Mouse (Mus musculus): Measurements from ENCODE around the gene Large2. TPM values are rescaled to one million over a fixed set of nuclear protein-coding genes. Genes with fewer than 3 reads are reported as not detected.

The Large2 gene
- polyA plus RNA-seq, 1 experiment from 2014 or later, result 3.0 TPM

- DNase-seq (ENCODE audit: low spot score) (peak; percentile 84), ATAC-seq (ENCODE audit: insufficient read depth, low FRiP score, low TSS enrichment) (0 out of 2 replicates have a peak, but pooled peaks have one; percentile 7)
- H3K27me3 ChIP-seq (ENCODE audit: control insufficient read depth, insufficient read depth, low read length), result no peaks in the 10 kb centered on the region
- peak overlapping the region; percentile 58 for H3K4me2 ChIP-seq (ENCODE audit: low read depth)
- WGBS, result 3% methylated on average over 26 of the region's 26 CpGs
- H3K9me3 ChIP-seq (ENCODE audit: control insufficient read depth, low read length), result no peaks in the 10 kb centered on the region
- peak overlapping the region; percentile 62 for H3K9ac ChIP-seq (ENCODE audit: low read length)
- peak overlapping the region; percentile 93 for H3K27ac ChIP-seq (ENCODE audit: low read depth, low read length)
- peak overlapping the region; percentile 39 for H3K4me3 ChIP-seq (ENCODE audit: low read depth, low read length)
- peaks cover 54% of the 10 kb centered on the region for H3K4me1 ChIP-seq (ENCODE audit: control insufficient read depth, insufficient read depth, low read length)
- no peaks in the 10 kb centered on the region for H3K36me3 ChIP-seq (ENCODE audit: control insufficient read depth, insufficient read depth, low read length)
These were observed 17.9 kb upstream of the Large2 start for GRCm38 (mm10) chr2:92392318-92393264.

GRCm38 (mm10) chr2:92391703-92392317 is 17.1 kb upstream of the Large2 start:
- Histone ChIP-seq H3K36me3 (ENCODE audit: control insufficient read depth, insufficient read depth, low read length) (peaks cover 2% of the 10 kb centered on the region), H3K9me3 (ENCODE audit: control insufficient read depth, low read length) (no peaks in the 10 kb centered on the region), H3K9ac (ENCODE audit: low read length) (peak overlapping the region; percentile 62), H3K27ac (ENCODE audit: low read depth, low read length) (peak overlapping the region; percentile 93), H3K4me1 (ENCODE audit: control insufficient read depth, insufficient read depth, low read length) (peaks cover 48% of the 10 kb centered on the region), H3K4me2 (ENCODE audit: low read depth) (peak overlapping the region; percentile 58), H3K27me3 (ENCODE audit: control insufficient read depth, insufficient read depth, low read length) (no peaks in the 10 kb centered on the region), H3K4me3 (ENCODE audit: low read depth, low read length) (peak overlapping the region; percentile 39)
- DNase-seq (ENCODE audit: low spot score), result no peak
- ATAC-seq (ENCODE audit: insufficient read depth, low FRiP score, low TSS enrichment), result 0 out of 2 replicates have a peak, but pooled peaks have one; percentile 0
- 22% methylated on average over 11 of the region's 11 CpGs for WGBS

- H3K9me3 ChIP-seq (ENCODE audit: control insufficient read depth, low read length), result no peaks in the 10 kb centered on the region
- peak overlapping the region; percentile 58 for H3K4me2 ChIP-seq (ENCODE audit: low read depth)
- peaks cover 48% of the 10 kb centered on the region for H3K4me1 ChIP-seq (ENCODE audit: control insufficient read depth, insufficient read depth, low read length)
- no peak for DNase-seq (ENCODE audit: low spot score)
- peak overlapping the region; percentile 93 for H3K27ac ChIP-seq (ENCODE audit: low read depth, low read length)
- 0 out of 2 replicates have a peak overlapping the region, but pooled peaks have one; percentile 39 for H3K4me3 ChIP-seq (ENCODE audit: low read depth, low read length)
- no peak overlapping the region for H3K9ac ChIP-seq (ENCODE audit: low read length)
- no peak for ATAC-seq (ENCODE audit: insufficient read depth, low FRiP score, low TSS enrichment)
- H3K36me3 ChIP-seq (ENCODE audit: control insufficient read depth, insufficient read depth, low read length), result peaks cover 7% of the 10 kb centered on the region
- no peaks in the 10 kb centered on the region for H3K27me3 ChIP-seq (ENCODE audit: control insufficient read depth, insufficient read depth, low read length)
- WGBS, result 92% methylated on average over 8 of the region's 8 CpGs
These were observed 16.4 kb upstream of the Large2 start for GRCm38 (mm10) chr2:92391116-92391515.

- peak overlapping the region; percentile 89 for H3K4me2 ChIP-seq (ENCODE audit: low read depth)
These were observed 15.7 kb upstream of the Large2 start for GRCm38 (mm10) chr2:92390206-92390930.

GRCm38 (mm10) chr2:92389645-92390044 is 15.0 kb upstream of the Large2 start:
- WGBS, result 5% methylated on average over 10 of the region's 10 CpGs
- Histone ChIP-seq H3K9ac (ENCODE audit: low read length) (no peak overlapping the region), H3K36me3 (ENCODE audit: control insufficient read depth, insufficient read depth, low read length) (peaks cover 12% of the 10 kb centered on the region), H3K4me1 (ENCODE audit: control insufficient read depth, insufficient read depth, low read length) (peaks cover 48% of the 10 kb centered on the region), H3K9me3 (ENCODE audit: control insufficient read depth, low read length) (no peaks in the 10 kb centered on the region), H3K27ac (ENCODE audit: low read depth, low read length) (peak overlapping the region; percentile 67; the same call in 1 of the 2 replicates), H3K4me3 (ENCODE audit: low read depth, low read length) (no peak overlapping the region), H3K4me2 (ENCODE audit: low read depth) (peak overlapping the region; percentile 89), H3K27me3 (ENCODE audit: control insufficient read depth, insufficient read depth, low read length) (no peaks in the 10 kb centered on the region)
- ATAC-seq (ENCODE audit: insufficient read depth, low FRiP score, low TSS enrichment), result no peak
- DNase-seq (ENCODE audit: low spot score), result no peak

More at GRCm38 (mm10) chr2:92390206-92390930, 15.7 kb upstream of the Large2 start:
- ATAC-seq (ENCODE audit: insufficient read depth, low FRiP score, low TSS enrichment) (no peak), DNase-seq (ENCODE audit: low spot score) (no peak)
- Histone ChIP-seq H3K27me3 (ENCODE audit: control insufficient read depth, insufficient read depth, low read length) (no peaks in the 10 kb centered on the region), H3K9ac (ENCODE audit: low read length) (no peak overlapping the region), H3K4me1 (ENCODE audit: control insufficient read depth, insufficient read depth, low read length) (peaks cover 48% of the 10 kb centered on the region), H3K4me3 (ENCODE audit: low read depth, low read length) (no peak overlapping the region), H3K27ac (ENCODE audit: low read depth, low read length) (no peak overlapping the region), H3K36me3 (ENCODE audit: control insufficient read depth, insufficient read depth, low read length) (peaks cover 12% of the 10 kb centered on the region), H3K9me3 (ENCODE audit: control insufficient read depth, low read length) (no peaks in the 10 kb centered on the region)
- WGBS, result 85% methylated on average over 6 of the region's 6 CpGs

- ATAC-seq (ENCODE audit: insufficient read depth, low FRiP score, low TSS enrichment), result peak; percentile 93
- WGBS, result under 1% methylated on average over 57 of the region's 62 CpGs
- Histone ChIP-seq H3K4me2 (ENCODE audit: low read depth) (peak overlapping the region; percentile 89), H3K9ac (ENCODE audit: low read length) (peak overlapping the region; percentile 84), H3K9me3 (ENCODE audit: control insufficient read depth, low read length) (no peaks in the 10 kb centered on the region), H3K4me3 (ENCODE audit: low read depth, low read length) (peak overlapping the region; percentile 70), H3K4me1 (ENCODE audit: control insufficient read depth, insufficient read depth, low read length) (peaks cover 48% of the 10 kb centered on the region), H3K27me3 (ENCODE audit: control insufficient read depth, insufficient read depth, low read length) (no peaks in the 10 kb centered on the region), H3K36me3 (ENCODE audit: control insufficient read depth, insufficient read depth, low read length) (peaks cover 14% of the 10 kb centered on the region), H3K27ac (ENCODE audit: low read depth, low read length) (peak overlapping the region; percentile 67; the same call in 1 of the 2 replicates)
- DNase-seq (ENCODE audit: low spot score), result peak; percentile 98
These were observed 14.4 kb upstream of the Large2 start for GRCm38 (mm10) chr2:92388891-92389641.

- no peaks in the 10 kb centered on the region for H3K9me3 ChIP-seq (ENCODE audit: control insufficient read depth, low read length)
- peaks cover 14% of the 10 kb centered on the region for H3K36me3 ChIP-seq (ENCODE audit: control insufficient read depth, insufficient read depth, low read length)
- H3K27ac ChIP-seq (ENCODE audit: low read depth, low read length), result no peak overlapping the region
- H3K27me3 ChIP-seq (ENCODE audit: control insufficient read depth, insufficient read depth, low read length), result no peaks in the 10 kb centered on the region
- H3K9ac ChIP-seq (ENCODE audit: low read length), result peak overlapping the region; percentile 84
- WGBS, result 63% methylated on average over 3 of the region's 3 CpGs
- no peak for DNase-seq (ENCODE audit: low spot score)
- no peak for ATAC-seq (ENCODE audit: insufficient read depth, low FRiP score, low TSS enrichment)
- peaks cover 47% of the 10 kb centered on the region for H3K4me1 ChIP-seq (ENCODE audit: control insufficient read depth, insufficient read depth, low read length)
- H3K4me2 ChIP-seq (ENCODE audit: low read depth), result peak overlapping the region; percentile 89
- peak overlapping the region; percentile 70 for H3K4me3 ChIP-seq (ENCODE audit: low read depth, low read length)
These were observed 13.4 kb upstream of the Large2 start for GRCm38 (mm10) chr2:92388081-92388517.
